Mouse (Mus musculus) neural tube, embryonic 11.5 days (tissue): ENCODE results near the gene Olfr1247. TPM values are rescaled to one million over a fixed set of nuclear protein-coding genes. Genes with fewer than 3 reads are reported as not detected.
"Not testable (repeated sequence)": the region's sequence is repeated elsewhere in the genome, so short reads cannot be mapped to it uniquely, and the experiment has no call there.

Experiments used
- ATAC-seq: fragments of 200-750 bp; cut with Nextera tagmentation; 2 replicates; pipeline ENCODE4 v1.8.0; 2017; ENCODE audit warnings: moderate number of reproducible peaks, mild to moderate bottlenecking, moderate TSS enrichment, moderate library complexity; ENCODE audit not compliant: insufficient read depth, low FRiP score, low TSS enrichment
- DNase-seq: peaks from one replicate; pipeline ENCODE4 v3.0.0-alpha.2; 2015; ENCODE audit warnings: low spot score
- H3K27ac ChIP-seq: fragments of 300-500 bp; sonication (generic); 2 replicates; pipeline ENCODE4 v1.5.1; 2014; ENCODE audit warnings: low read depth, mild to moderate bottlenecking, low read length
- H3K27me3 ChIP-seq: fragments of 300-500 bp; sonication (generic); 2 replicates; pipeline ENCODE4 v1.6.1; 2014; ENCODE audit warnings: mild to moderate bottlenecking, low read length, mixed read lengths; ENCODE audit not compliant: control insufficient read depth, insufficient read depth
- H3K36me3 ChIP-seq: fragments of 300-500 bp; sonication (generic); 2 replicates; pipeline ENCODE4 v1.6.1; 2014; ENCODE audit warnings: mild to moderate bottlenecking, low read length, moderate library complexity, mixed read lengths; ENCODE audit not compliant: control insufficient read depth, insufficient read depth
- H3K4me1 ChIP-seq: fragments of 300-500 bp; sonication (generic); 2 replicates; pipeline ENCODE4 v1.6.1; 2014; ENCODE audit warnings: low read length, mixed read lengths; ENCODE audit not compliant: control insufficient read depth, insufficient read depth
- H3K4me2 ChIP-seq: fragments of 300-500 bp; sonication (generic); 2 replicates; pipeline ENCODE4 v1.6.1; 2014; ENCODE audit warnings: low read depth, mild to moderate bottlenecking, moderate library complexity
- H3K4me3 ChIP-seq: fragments of 300-500 bp; sonication (generic); 2 replicates; pipeline ENCODE4 v1.5.1; 2014; ENCODE audit warnings: low read depth, low read length
- H3K9ac ChIP-seq: fragments of 300-500 bp; sonication (generic); 2 replicates; pipeline ENCODE4 v1.6.1; 2014; ENCODE audit warnings: mild to moderate bottlenecking, low read length
- H3K9me3 ChIP-seq: fragments of 300-500 bp; sonication (generic); 2 replicates; pipeline ENCODE4 v1.6.1; 2016; ENCODE audit warnings: low read length; ENCODE audit not compliant: control insufficient read depth
- WGBS: fragments of 180-500 bp; shearing (Covaris S2); extraction: QIAGEN DNeasy Blood & Tissue Kit; methylation state at CpG from one replicate; pipeline ENCODE4 v1.1.7; 2014; 5-methylcytosine and 5-hydroxymethylcytosine counted together
- polyA plus RNA-seq: library from polyadenylated mRNA; unstranded; fragments of >200 nt; fragmentation: Nextera tagmentation; extraction: Ambion mirVana; gene quantifications from 2 replicates; pipeline ENCODE4 v1.2.1, GENCODE M21; 2014

Gene Olfr1247
- polyA plus RNA-seq, result not detected in 2 replicates

DNA sequence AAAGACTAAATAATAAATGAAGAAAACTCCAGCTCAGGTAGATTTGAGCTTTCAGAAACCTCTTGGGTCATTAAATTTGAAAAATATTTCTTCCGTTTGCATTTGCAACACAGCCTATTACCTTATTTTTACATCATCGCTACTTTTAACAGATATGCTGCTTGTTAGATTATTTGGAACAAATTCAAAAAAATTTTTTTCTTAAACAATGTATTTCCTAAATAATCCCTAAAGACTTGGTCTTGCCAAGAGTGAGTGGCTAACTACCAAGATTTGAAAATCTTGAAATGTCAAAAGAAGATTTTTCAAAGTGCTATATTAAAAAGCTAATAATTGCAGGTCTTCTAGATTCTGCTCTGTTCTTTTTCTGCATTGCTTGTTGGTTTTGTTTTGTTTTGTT, at the start of gene Olfr1247:
TSS of gene Olfr1247 (minus strand) at position 101 of the 400 bp plus-strand sequence.
- Histone ChIP-seq H3K27me3 (no peaks in the 10 kb centered on the region), H3K4me1 (no peaks in the 10 kb centered on the region), H3K4me3 (no peak within 1 kb of the TSS), H3K9ac (no peak within 1 kb of the TSS), H3K4me2 (no peak within 1 kb of the TSS), H3K9me3 (no peaks in the 10 kb centered on the region), H3K36me3 (no peaks in the 10 kb centered on the region), H3K27ac (no peak within 1 kb of the TSS)
- DNase-seq (no peak), ATAC-seq (no peak)
- 95% methylated on average over 2 of the region's 2 CpGs for WGBS

- Histone ChIP-seq H3K36me3 (no peaks in the 10 kb centered on the region), H3K9ac (no peak within 1 kb of the TSS), H3K27me3 (no peaks in the 10 kb centered on the region), H3K27ac (no peak within 1 kb of the TSS), H3K4me3 (no peak within 1 kb of the TSS), H3K4me2 (no peak within 1 kb of the TSS), H3K9me3 (no peaks in the 10 kb centered on the region), H3K4me1 (no peaks in the 10 kb centered on the region)
- no peak for ATAC-seq
- DNase-seq, result no peak
Measured at GRCm38 (mm10) chr2:89661367-89661766, 47.4 kb upstream of the Olfr1247 start, which contains the start of gene Olfr1250. Gene Olfr1250 (minus strand): TSS chr2:89661467.

DNA sequence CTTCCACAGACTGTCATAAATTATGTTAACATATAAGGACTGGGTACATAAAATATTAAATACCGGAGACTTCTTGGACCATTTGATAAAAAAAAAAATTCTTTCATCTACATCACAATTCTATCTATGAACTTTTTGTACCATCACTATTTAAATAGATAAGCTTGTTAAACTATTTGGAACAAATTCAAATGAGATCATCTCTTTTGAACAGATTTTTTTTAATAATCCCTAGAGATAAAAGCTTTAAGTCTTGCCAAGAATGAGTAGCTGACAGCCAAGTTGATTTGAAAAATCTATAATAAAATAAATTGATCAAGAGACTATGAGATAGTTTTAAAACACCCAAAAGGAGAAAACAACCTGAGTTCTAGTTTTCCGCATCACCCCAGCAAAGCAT, 21.0 kb upstream of the Olfr1247 start, which contains the start of gene Olfr1249:
TSS of gene Olfr1249 (minus strand) at position 101 of the 400 bp plus-strand sequence.
- no peak for DNase-seq
- 92% methylated on average over 2 of the region's 2 CpGs for WGBS
- Histone ChIP-seq H3K36me3 (no peaks in the 10 kb centered on the region), H3K4me1 (no peaks in the 10 kb centered on the region), H3K9me3 (no peaks in the 10 kb centered on the region), H3K27me3 (no peaks in the 10 kb centered on the region), H3K4me2 (no peak within 1 kb of the TSS), H3K9ac (no peak within 1 kb of the TSS), H3K4me3 (no peak within 1 kb of the TSS), H3K27ac (no peak within 1 kb of the TSS)
- ATAC-seq, result no peak

DNA sequence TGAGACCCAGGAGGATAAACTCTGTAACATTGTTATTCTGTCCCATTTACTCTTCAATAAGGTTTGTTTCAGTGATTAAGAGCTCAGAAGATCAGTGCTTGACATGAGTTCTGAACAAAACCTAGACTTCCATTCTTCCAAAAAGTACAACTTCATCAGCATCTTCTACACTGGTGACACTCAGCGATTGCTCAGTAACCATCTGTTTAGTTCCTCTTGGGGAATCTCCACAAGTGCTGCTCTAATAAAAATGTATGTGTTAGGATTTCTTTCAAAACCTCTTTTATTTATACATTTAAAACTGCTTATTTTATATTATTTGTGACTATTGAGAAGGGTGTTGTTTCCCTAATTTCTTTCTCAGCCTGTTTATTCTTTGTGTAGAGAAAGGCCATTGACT, 4.2 kb upstream of the Olfr1247 start, which contains the start of gene Olfr1248:
TSS of gene Olfr1248 (minus strand) at position 101 of the 400 bp plus-strand sequence.
- not testable (repeated sequence) for H3K27me3 ChIP-seq, H3K4me3 ChIP-seq, H3K36me3 ChIP-seq, DNase-seq, H3K27ac ChIP-seq, H3K9me3 ChIP-seq, H3K4me2 ChIP-seq, H3K9ac ChIP-seq, H3K4me1 ChIP-seq, ATAC-seq
- WGBS, result 100% methylated on average over 1 of the region's 1 CpGs

DNA sequence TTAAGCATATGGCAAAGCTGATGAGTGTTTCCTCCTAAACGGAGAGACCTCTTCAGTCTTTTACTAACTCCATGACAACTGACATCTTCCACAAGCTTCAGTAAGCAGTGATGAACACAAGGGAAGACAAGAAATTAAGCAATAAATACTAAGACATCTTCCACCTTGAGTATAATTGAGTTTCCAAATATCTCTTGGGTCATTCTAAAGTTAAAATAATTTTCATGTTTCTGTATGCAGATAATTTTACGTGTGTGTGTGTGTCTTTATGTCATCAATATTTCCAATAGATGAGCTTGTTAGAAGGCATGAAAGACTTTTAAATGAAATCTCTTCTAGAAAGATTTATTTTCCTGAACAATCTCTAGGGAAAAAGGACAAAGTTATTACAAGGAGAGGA, 20.9 kb downstream of the Olfr1247 start, which contains the start of gene Olfr1246:
TSS of gene Olfr1246 (minus strand) at position 101 of the 400 bp plus-strand sequence.
- H3K36me3 ChIP-seq, result no peaks in the 10 kb centered on the region
- H3K4me2 ChIP-seq, result no peak within 1 kb of the TSS
- H3K9me3 ChIP-seq, result no peaks in the 10 kb centered on the region
- ATAC-seq (no peak), DNase-seq (no peak)
- H3K4me1 ChIP-seq, result no peaks in the 10 kb centered on the region
- H3K27ac ChIP-seq, result no peak within 1 kb of the TSS
- no peak within 1 kb of the TSS for H3K9ac ChIP-seq
- H3K27me3 ChIP-seq, result no peaks in the 10 kb centered on the region
- WGBS, result 84% methylated on average over 2 of the region's 2 CpGs
- no peak within 1 kb of the TSS for H3K4me3 ChIP-seq

- H3K9me3 ChIP-seq, result no peaks in the 10 kb centered on the region
- no peaks in the 10 kb centered on the region for H3K4me1 ChIP-seq
- ATAC-seq, result no peak
- H3K36me3 ChIP-seq, result no peaks in the 10 kb centered on the region
- H3K27ac ChIP-seq, result no peak within 1 kb of the TSS
- DNase-seq, result no peak
- H3K9ac ChIP-seq, result no peak within 1 kb of the TSS
- H3K4me3 ChIP-seq, result no peak within 1 kb of the TSS
- H3K27me3 ChIP-seq, result no peaks in the 10 kb centered on the region
- 95% methylated on average over 1 of the region's 1 CpGs for WGBS
- no peak within 1 kb of the TSS for H3K4me2 ChIP-seq
Measured at GRCm38 (mm10) chr2:89578347-89578746, 35.6 kb downstream of the Olfr1247 start, which contains the start of gene Olfr1245. Gene Olfr1245 (minus strand): TSS chr2:89578447.

DNA sequence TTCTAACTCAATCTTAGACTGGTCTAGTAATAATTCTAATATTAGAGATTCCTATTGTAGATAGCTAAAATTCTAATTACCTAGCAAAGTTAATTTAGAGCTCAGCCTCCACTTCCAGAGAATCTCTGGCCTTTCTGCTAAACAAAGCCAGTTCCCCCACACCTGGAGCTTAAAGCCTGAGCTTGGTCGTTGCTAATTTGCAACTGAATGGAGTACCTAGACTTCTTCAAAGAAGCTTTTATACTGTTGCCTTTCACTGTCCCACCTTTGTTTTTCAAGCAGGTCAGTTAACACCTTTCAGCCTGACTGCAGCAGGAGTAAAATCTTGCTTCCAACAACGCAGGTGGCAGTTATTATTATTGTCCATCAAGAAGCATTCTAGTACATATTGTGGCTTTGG, 51.2 kb downstream of the Olfr1247 start:
- not testable (repeated sequence) for H3K4me1 ChIP-seq, DNase-seq, ATAC-seq, H3K4me2 ChIP-seq, H3K27ac ChIP-seq, H3K9ac ChIP-seq, H3K9me3 ChIP-seq, H3K4me3 ChIP-seq, H3K36me3 ChIP-seq, H3K27me3 ChIP-seq
- 58% methylated on average over 2 of the region's 2 CpGs for WGBS

Other genes starting within 250 kb of the Olfr1247 start
- gene Olfr1234, start 249.3 kb downstream of the Olfr1247 start, polyA plus RNA-seq, result not detected in 2 replicates
- gene Olfr1238, start 204.5 kb downstream of the Olfr1247 start, polyA plus RNA-seq, result not detected in 2 replicates
- gene Olfr1239, start 193.7 kb downstream of the Olfr1247 start, polyA plus RNA-seq, result not detected in 2 replicates
- gene Olfr1240, start 171.1 kb downstream of the Olfr1247 start, polyA plus RNA-seq, result not detected in 2 replicates
- not detected in 2 replicates for gene Olfr1241, start 127.0 kb downstream of the Olfr1247 start, polyA plus RNA-seq
- gene Olfr1242, start 115.8 kb downstream of the Olfr1247 start, polyA plus RNA-seq, result not detected in 2 replicates
- gene Olfr1243, start 82.6 kb downstream of the Olfr1247 start, polyA plus RNA-seq, result not detected in 2 replicates
- gene Olfr1245, start 35.7 kb downstream of the Olfr1247 start, polyA plus RNA-seq, result not detected in 2 replicates
- gene Olfr1246, start 21.0 kb downstream of the Olfr1247 start, polyA plus RNA-seq, result not detected in 2 replicates
- gene Olfr1248, start 4.1 kb upstream of the Olfr1247 start, polyA plus RNA-seq, result not detected in 2 replicates
- not detected in 2 replicates for gene Olfr1249, start 20.9 kb upstream of the Olfr1247 start, polyA plus RNA-seq
- not detected in 2 replicates for gene Olfr1250, start 47.3 kb upstream of the Olfr1247 start, polyA plus RNA-seq
- not detected in 2 replicates for gene Olfr1251, start 57.8 kb upstream of the Olfr1247 start, polyA plus RNA-seq
- not detected in 2 replicates for gene Olfr1252, start 110.9 kb upstream of the Olfr1247 start, polyA plus RNA-seq
- not detected in 2 replicates for gene Olfr1253, start 143.0 kb upstream of the Olfr1247 start, polyA plus RNA-seq
- not detected in 2 replicates for gene Olfr1254, start 179.5 kb upstream of the Olfr1247 start, polyA plus RNA-seq
- not detected in 2 replicates for gene Olfr1255, start 197.9 kb upstream of the Olfr1247 start, polyA plus RNA-seq
- gene Olfr1256, start 227.4 kb upstream of the Olfr1247 start, polyA plus RNA-seq, result not detected in 2 replicates
- gene Olfr48, start 234.1 kb upstream of the Olfr1247 start, polyA plus RNA-seq, result not detected in 2 replicates